Mouse (Mus musculus) heart, embryonic 13.5 days (tissue): Measurements from ENCODE around the gene Pxylp1. TPM values are rescaled to one million over a fixed set of nuclear protein-coding genes. Genes with fewer than 3 reads are reported as not detected.
"Not testable (repeated sequence)": the region's sequence is repeated elsewhere in the genome, so short reads cannot be mapped to it uniquely, and the experiment has no call there.

Experiments used
- ATAC-seq: fragments of 200-750 bp; cut with Nextera tagmentation; 2 replicates; pipeline ENCODE4 v1.8.0; 2017; ENCODE audit warnings: moderate TSS enrichment; ENCODE audit not compliant: insufficient number of reproducible peaks, low FRiP score, low TSS enrichment; ENCODE audit errors: extremely low read depth
- H3K27ac ChIP-seq: fragments of 300-500 bp; sonication (generic); replicated peaks from 2 replicates; pipeline ENCODE4 v1.5.1; 2015; ENCODE audit warnings: moderate library complexity, mild to moderate bottlenecking, inconsistent platforms
- H3K27me3 ChIP-seq: fragments of 300-500 bp; sonication (generic); replicated peaks from 2 replicates; pipeline ENCODE4 v1.6.1; 2015; ENCODE audit warnings: mild to moderate bottlenecking, inconsistent platforms
- H3K36me3 ChIP-seq: fragments of 300-500 bp; sonication (generic); 2 replicates; pipeline ENCODE4 v1.6.1; 2015; ENCODE audit warnings: mild to moderate bottlenecking, inconsistent platforms
- H3K4me1 ChIP-seq: fragments of 300-500 bp; sonication (generic); 2 replicates; pipeline ENCODE4 v1.6.1; 2015; ENCODE audit warnings: inconsistent platforms
- H3K4me2 ChIP-seq: fragments of 300-500 bp; sonication (generic); 2 replicates; pipeline ENCODE4 v1.6.1; 2015; ENCODE audit warnings: inconsistent platforms, mild to moderate bottlenecking, moderate library complexity
- H3K4me3 ChIP-seq: fragments of 300-500 bp; sonication (generic); 2 replicates; pipeline ENCODE4 v1.5.1; 2015; ENCODE audit warnings: moderate library complexity, mild to moderate bottlenecking, inconsistent platforms
- H3K9ac ChIP-seq: fragments of 300-500 bp; sonication (generic); 2 replicates; pipeline ENCODE4 v1.6.1; 2015; ENCODE audit warnings: inconsistent platforms, mild to moderate bottlenecking, moderate library complexity
- H3K9me3 ChIP-seq: fragments of 300-500 bp; sonication (generic); 2 replicates; pipeline ENCODE4 v1.6.1; 2016; ENCODE audit warnings: inconsistent platforms
- WGBS: fragments of 180-500 bp; shearing (Covaris S2); methylation state at CpG from one replicate; pipeline ENCODE4 v1.1.7; 2015; ENCODE audit warnings: mixed read lengths; 5-methylcytosine and 5-hydroxymethylcytosine counted together
- polyA plus RNA-seq: library from polyadenylated mRNA; unstranded; fragments of >200 nt; fragmentation: Nextera tagmentation; extraction: Ambion mirVana; gene quantifications from 2 replicates; pipeline ENCODE4 v1.2.1, GENCODE M21; 2015

The Pxylp1 gene
- polyA plus RNA-seq: 29.5 and 33.3 TPM in 2 replicates

- H3K4me2 ChIP-seq: no peak within 1 kb of the TSS
- H3K9me3 ChIP-seq: peaks cover 9% of the 10 kb centered on the region; the same call in 1 of the 2 replicates
- H3K36me3 ChIP-seq: no peaks in the 10 kb centered on the region
- WGBS: 35% methylated on average over 3 of the region's 3 CpGs
- H3K4me1 ChIP-seq: peaks cover 17% of the 10 kb centered on the region
- H3K27me3 ChIP-seq: peaks cover 24% of the 10 kb centered on the region
- ATAC-seq: no peak
- H3K9ac ChIP-seq: no peak within 1 kb of the TSS
- H3K4me3 ChIP-seq: no peak within 1 kb of the TSS
- H3K27ac ChIP-seq: no peak within 1 kb of the TSS
Observed at GRCm38 (mm10) chr9:96892546-96892945, at the start of gene Pxylp1. TSS of gene Pxylp1 (minus strand) at chr9:96892669.

GRCm38 (mm10) chr9:96938887-96939286 lies 46.4 kb upstream of the Pxylp1 start:
- no peak overlapping the region for H3K4me3 ChIP-seq
- peaks cover 10% of the 10 kb centered on the region; the same call in 1 of the 2 replicates for H3K27me3 ChIP-seq
- H3K4me1 ChIP-seq: no peaks in the 10 kb centered on the region
- 66% methylated on average over 5 of the region's 5 CpGs for WGBS
- H3K9me3 ChIP-seq: peaks cover 9% of the 10 kb centered on the region; the same call in 1 of the 2 replicates
- no peak for ATAC-seq
- no peak overlapping the region for H3K27ac ChIP-seq
- peaks cover 41% of the 10 kb centered on the region for H3K36me3 ChIP-seq
- no peak overlapping the region for H3K4me2 ChIP-seq
- H3K9ac ChIP-seq: no peak overlapping the region

DNA sequence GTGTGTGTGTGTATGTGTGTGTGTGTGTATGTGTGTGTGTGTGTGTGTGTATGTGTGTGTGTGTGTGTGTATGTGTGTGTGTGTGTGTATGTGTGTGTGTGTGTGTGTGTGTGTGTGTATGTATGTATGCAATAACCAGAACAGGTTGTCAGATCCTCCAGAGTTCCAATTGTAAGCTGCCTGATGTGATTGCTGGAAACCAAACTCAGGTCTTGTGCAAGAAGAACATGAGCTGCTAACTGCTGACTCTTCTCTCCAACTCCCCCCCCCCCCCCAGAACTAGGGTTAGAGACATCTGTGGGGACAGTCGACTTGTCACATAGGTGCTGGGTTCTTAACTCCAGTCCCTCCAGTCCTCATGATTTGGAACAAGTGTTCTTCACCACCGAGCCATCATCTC lies 44.0 kb upstream of the Pxylp1 start:
- not testable (repeated sequence) for H3K9ac ChIP-seq, H3K4me1 ChIP-seq, H3K4me2 ChIP-seq, H3K27ac ChIP-seq, ATAC-seq, H3K9me3 ChIP-seq, H3K4me3 ChIP-seq
- Histone ChIP-seq H3K36me3 (peaks cover 17% of the 10 kb centered on the region), H3K27me3 (peaks cover 13% of the 10 kb centered on the region)
- 83% methylated on average over 2 of the region's 2 CpGs for WGBS

DNA sequence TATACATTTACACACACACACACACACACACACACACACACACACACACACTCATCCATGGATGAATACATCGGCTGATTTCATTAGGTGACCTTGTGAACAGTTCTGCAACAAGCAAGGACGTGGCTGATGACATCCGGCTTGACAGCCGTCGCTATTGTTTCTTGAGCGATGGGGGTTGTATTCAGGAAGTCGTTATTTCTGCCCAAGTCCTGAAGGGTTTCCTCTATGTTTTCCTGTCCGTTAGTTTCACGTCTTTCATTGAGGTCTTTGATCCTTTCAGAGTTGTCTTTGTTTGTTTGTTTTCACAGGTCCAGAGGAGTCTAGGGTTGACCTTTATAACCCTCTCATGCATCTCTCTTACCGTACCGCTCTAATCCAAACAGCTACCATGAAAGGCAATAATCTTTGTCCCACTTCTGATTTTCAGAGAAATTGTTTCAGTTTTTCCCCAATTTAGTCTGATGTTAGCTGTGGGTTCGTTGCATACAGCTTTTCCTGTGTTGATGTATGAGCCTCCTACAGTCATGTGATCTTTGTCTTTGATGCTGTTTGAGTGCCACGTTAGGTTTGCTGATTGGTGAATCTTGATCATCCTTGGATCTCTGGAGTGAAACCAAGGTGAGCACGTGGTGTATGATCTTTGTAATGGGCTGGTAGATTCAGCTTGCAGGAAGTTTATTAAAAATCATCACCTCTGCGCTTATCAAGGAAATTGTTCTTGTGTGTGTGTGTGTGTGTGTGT lies 43.3 kb upstream of the Pxylp1 start:
- no peaks in the 10 kb centered on the region for H3K4me1 ChIP-seq
- 53% methylated on average over 15 of the region's 15 CpGs for WGBS
- H3K4me2 ChIP-seq: no peak overlapping the region
- peaks cover 13% of the 10 kb centered on the region for H3K27me3 ChIP-seq
- peaks cover 10% of the 10 kb centered on the region for H3K36me3 ChIP-seq
- H3K4me3 ChIP-seq: no peak overlapping the region
- H3K9me3 ChIP-seq: peaks cover 3% of the 10 kb centered on the region; the same call in 1 of the 2 replicates
- no peak for ATAC-seq
- no peak overlapping the region for H3K27ac ChIP-seq
- H3K9ac ChIP-seq: no peak overlapping the region

DNA sequence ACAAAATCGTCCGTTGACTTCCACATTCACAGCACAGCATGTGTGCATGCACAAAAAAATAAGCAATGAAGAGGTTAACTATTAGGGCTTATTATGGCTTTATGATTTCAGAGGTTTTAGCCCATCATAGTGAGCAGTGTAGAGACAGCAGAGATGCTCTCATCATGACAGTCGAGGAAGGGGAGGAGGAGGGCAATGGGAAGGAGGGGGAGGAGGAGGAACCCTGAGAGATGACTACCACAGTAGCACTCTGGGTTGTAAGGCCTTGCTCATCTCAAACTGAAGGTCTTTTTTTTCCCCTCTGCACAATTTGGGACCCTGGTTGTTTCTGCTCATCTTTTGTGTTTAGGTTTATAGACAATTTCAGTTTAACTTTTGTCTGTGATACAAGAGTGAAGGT lies 42.3 kb upstream of the Pxylp1 start:
- Histone ChIP-seq H3K36me3 (0 out of 2 replicates have a peak, but pooled peaks cover 5% of the 10 kb centered on the region), H3K4me2 (no peak overlapping the region), H3K27me3 (peaks cover 13% of the 10 kb centered on the region), H3K27ac (no peak overlapping the region), H3K9me3 (peaks cover 3% of the 10 kb centered on the region; the same call in 1 of the 2 replicates), H3K4me3 (no peak overlapping the region), H3K9ac (no peak overlapping the region), H3K4me1 (no peaks in the 10 kb centered on the region)
- no peak for ATAC-seq
- WGBS: 69% methylated on average over 3 of the region's 3 CpGs

DNA sequence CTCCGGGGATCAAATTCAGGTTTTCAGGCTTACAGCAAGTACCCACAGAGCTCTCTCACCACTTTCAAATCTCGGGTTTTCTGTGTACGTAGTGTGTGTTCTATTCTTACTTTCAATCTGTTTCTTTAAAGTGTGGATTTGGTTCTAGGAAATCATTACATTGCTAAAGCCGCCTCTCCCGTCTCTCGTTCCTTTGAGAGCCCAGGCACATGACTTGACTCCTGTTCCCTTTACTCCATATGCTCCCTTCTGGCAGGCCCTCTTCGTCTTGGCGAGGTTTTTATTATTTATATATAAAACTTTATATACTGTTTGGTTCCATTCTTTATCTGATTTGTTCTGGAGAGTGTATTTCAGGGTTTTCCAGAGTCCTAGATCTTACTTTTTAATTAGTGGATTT lies 40.3 kb upstream of the Pxylp1 start:
- Histone ChIP-seq H3K9me3 (peaks cover under 1% of the 10 kb centered on the region; the same call in 1 of the 2 replicates), H3K4me1 (no peaks in the 10 kb centered on the region), H3K27me3 (peaks cover 16% of the 10 kb centered on the region), H3K9ac (no peak overlapping the region), H3K36me3 (0 out of 2 replicates have a peak, but pooled peaks cover 3% of the 10 kb centered on the region), H3K4me3 (no peak overlapping the region), H3K27ac (no peak overlapping the region), H3K4me2 (no peak overlapping the region)
- 84% methylated on average over 8 of the region's 8 CpGs for WGBS
- ATAC-seq: no peak

DNA sequence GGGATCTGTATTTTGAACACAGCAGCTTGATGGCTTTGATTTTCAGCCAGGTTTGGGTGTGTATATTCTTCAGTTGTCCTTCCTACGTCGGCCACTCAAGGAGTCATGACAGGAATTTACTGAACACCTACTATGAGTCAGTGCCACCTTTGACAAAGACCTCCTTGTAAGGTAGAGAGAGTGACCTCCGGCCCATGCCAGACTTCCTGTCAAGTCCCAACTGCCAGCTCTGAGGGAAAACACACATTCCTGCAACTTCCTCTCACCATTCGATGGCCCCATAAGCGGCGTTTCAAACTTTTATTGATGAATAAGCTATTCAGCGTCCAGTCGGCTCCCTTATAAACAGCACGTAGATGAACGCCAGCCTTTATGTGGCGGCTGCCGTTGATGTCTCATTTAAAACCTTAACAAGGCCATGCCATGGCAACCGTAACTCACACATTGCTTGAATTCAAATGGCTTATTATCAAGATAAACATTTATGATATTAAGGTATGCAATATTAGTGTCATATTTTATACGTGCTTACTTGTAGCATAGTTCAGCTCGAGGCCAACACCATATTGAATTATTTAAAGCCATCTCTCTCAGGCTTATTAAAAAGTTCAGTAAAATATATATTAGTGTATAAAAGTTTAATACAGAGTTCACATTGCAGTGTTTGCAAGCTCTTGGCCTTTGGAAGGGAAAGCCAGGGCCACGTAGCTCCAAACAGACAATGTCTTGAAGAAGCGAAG lies 31.3 kb upstream of the Pxylp1 start:
- H3K4me3 ChIP-seq: no peak overlapping the region
- no peak for ATAC-seq
- peaks cover 26% of the 10 kb centered on the region for H3K27me3 ChIP-seq
- 76% methylated on average over 17 of the region's 17 CpGs for WGBS
- 0 out of 2 replicates have a peak, but pooled peaks cover 8% of the 10 kb centered on the region for H3K4me1 ChIP-seq
- no peak overlapping the region for H3K9ac ChIP-seq
- H3K9me3 ChIP-seq: peaks cover 14% of the 10 kb centered on the region
- H3K27ac ChIP-seq: no peak overlapping the region
- H3K4me2 ChIP-seq: no peak overlapping the region
- no peaks in the 10 kb centered on the region for H3K36me3 ChIP-seq

DNA sequence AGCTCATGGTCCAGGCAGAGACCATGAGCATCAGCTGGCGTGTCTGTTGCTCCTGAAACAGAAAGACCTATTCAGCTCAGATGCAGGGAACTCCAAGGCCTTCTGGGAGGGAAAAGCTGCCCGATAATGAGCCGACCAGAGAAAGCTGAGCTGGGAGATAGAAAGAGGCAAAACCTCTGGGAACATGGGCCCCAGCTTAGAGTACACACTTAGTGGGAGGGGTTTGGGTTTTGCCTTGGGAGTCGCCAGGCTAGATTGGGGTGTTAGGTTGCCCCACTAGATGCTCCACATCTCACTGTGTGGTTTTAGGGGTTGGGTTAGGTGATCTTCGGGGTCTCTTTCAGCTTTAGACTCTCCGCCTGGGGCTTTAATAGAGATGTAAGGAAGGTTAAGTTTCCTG lies 30.6 kb upstream of the Pxylp1 start:
- 67% methylated on average over 6 of the region's 6 CpGs for WGBS
- Histone ChIP-seq H3K4me3 (no peak overlapping the region), H3K4me2 (no peak overlapping the region), H3K27ac (no peak overlapping the region), H3K9me3 (peaks cover 14% of the 10 kb centered on the region), H3K4me1 (0 out of 2 replicates have a peak, but pooled peaks cover 8% of the 10 kb centered on the region), H3K9ac (no peak overlapping the region), H3K27me3 (peaks cover 21% of the 10 kb centered on the region), H3K36me3 (no peaks in the 10 kb centered on the region)
- ATAC-seq: no peak

- Histone ChIP-seq H3K4me2 (peak overlapping the region; percentile 35; the same call in 1 of the 2 replicates), H3K36me3 (no peaks in the 10 kb centered on the region), H3K4me1 (peaks cover 5% of the 10 kb centered on the region), H3K27me3 (peaks cover 10% of the 10 kb centered on the region; the same call in 1 of the 2 replicates), H3K4me3 (no peak overlapping the region), H3K9me3 (peaks cover 9% of the 10 kb centered on the region; the same call in 1 of the 2 replicates), H3K27ac (no peak overlapping the region), H3K9ac (0 out of 2 replicates have a peak overlapping the region, but pooled peaks have one; percentile 21)
- WGBS: 35% methylated on average over 27 of the region's 27 CpGs
- ATAC-seq: peak; percentile 25; the same call in 1 of the 2 replicates
Observed at GRCm38 (mm10) chr9:96916620-96917538, 24.4 kb upstream of the Pxylp1 start.

DNA sequence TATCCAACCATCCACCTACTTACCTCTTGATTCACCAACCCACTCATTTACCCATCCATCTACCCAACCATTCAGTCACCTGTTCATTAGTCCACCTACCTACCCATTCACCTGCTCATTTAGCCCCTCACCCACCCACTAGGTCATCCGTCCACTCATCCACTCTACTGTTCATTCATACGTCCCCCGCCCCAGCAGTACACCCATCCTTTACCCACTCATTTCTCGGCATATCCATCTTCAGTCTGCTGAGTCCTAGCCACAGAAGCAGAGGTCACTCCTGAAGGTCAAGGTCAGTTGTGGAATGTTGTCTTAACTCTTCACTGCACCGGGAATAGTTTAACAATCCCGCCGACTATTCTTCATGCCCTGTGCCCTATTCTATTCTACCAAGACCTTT lies 23.6 kb upstream of the Pxylp1 start:
- H3K4me3 ChIP-seq: no peak overlapping the region
- ATAC-seq: no peak
- no peaks in the 10 kb centered on the region for H3K36me3 ChIP-seq
- peaks cover 5% of the 10 kb centered on the region for H3K4me1 ChIP-seq
- 36% methylated on average over 7 of the region's 7 CpGs for WGBS
- no peak overlapping the region for H3K27ac ChIP-seq
- no peak overlapping the region for H3K4me2 ChIP-seq
- no peak overlapping the region for H3K9ac ChIP-seq
- H3K27me3 ChIP-seq: 0 out of 2 replicates have a peak, but pooled peaks cover 3% of the 10 kb centered on the region
- H3K9me3 ChIP-seq: peaks cover 9% of the 10 kb centered on the region; the same call in 1 of the 2 replicates
